Mouse (Mus musculus): ENCODE data around the gene Jade2. TPM values are rescaled to one million over a fixed set of nuclear protein-coding genes. Genes with fewer than 3 reads are reported as not detected.
A peak's percentile ranks its signal among the peaks of the same experiment; 100 is the strongest.

Jade2 gene
- polyA plus RNA-seq, 1 experiment from 2014 or later = 0.95 TPM

- Histone ChIP-seq H3K27me3 (replicated peaks) (0 out of 2 replicates have a peak, but pooled peaks cover 5% of the 10 kb centered on the region), H3K9ac (no peak overlapping the region), H3K27ac (no peak overlapping the region), H3K9me3 (replicated peaks) (0 out of 2 replicates have a peak, but pooled peaks cover 5% of the 10 kb centered on the region), H3K4me1 (peaks cover 8% of the 10 kb centered on the region), H3K4me3 (no peak overlapping the region), H3K4me2 (no peak overlapping the region), H3K36me3 (no peaks in the 10 kb centered on the region)
- 1% methylated on average over 4 of the region's 4 CpGs for WGBS (ENCODE audit: insufficient replicate concordance)
- ATAC-seq = peak; percentile 78
Measured at GRCm38 (mm10) chr11:51875792-51876195, 18.3 kb upstream of the Jade2 start.

- ATAC-seq = no peak
Measured at GRCm38 (mm10) chr11:51875086-51875485, 17.6 kb upstream of the Jade2 start.

GRCm38 (mm10) chr11:51874266-51875036 is 17.0 kb upstream of the Jade2 start:
- Histone ChIP-seq H3K4me2 (no peak overlapping the region), H3K4me3 (no peak overlapping the region), H3K36me3 (no peaks in the 10 kb centered on the region), H3K9me3 (replicated peaks) (no peaks in the 10 kb centered on the region), H3K27me3 (replicated peaks) (peaks cover 9% of the 10 kb centered on the region), H3K4me1 (peaks cover 8% of the 10 kb centered on the region), H3K27ac (no peak overlapping the region), H3K9ac (no peak overlapping the region)
- ATAC-seq = no peak
- 56% methylated on average over 7 of the region's 7 CpGs for WGBS (ENCODE audit: insufficient replicate concordance)

More at GRCm38 (mm10) chr11:51875086-51875485, 17.6 kb upstream of the Jade2 start:
- Histone ChIP-seq H3K4me2 (no peak overlapping the region), H3K36me3 (no peaks in the 10 kb centered on the region), H3K27ac (no peak overlapping the region), H3K9ac (no peak overlapping the region), H3K4me3 (no peak overlapping the region), H3K27me3 (replicated peaks) (peaks cover 9% of the 10 kb centered on the region), H3K9me3 (replicated peaks) (0 out of 2 replicates have a peak, but pooled peaks cover 3% of the 10 kb centered on the region), H3K4me1 (peaks cover 8% of the 10 kb centered on the region)
- 14% methylated on average over 1 of the region's 1 CpGs for WGBS (ENCODE audit: insufficient replicate concordance)

- Histone ChIP-seq H3K4me2 (no peak overlapping the region), H3K4me1 (peaks cover 8% of the 10 kb centered on the region), H3K9me3 (replicated peaks) (no peaks in the 10 kb centered on the region), H3K4me3 (no peak overlapping the region), H3K9ac (no peak overlapping the region), H3K27ac (no peak overlapping the region), H3K27me3 (replicated peaks) (peaks cover 9% of the 10 kb centered on the region), H3K36me3 (no peaks in the 10 kb centered on the region)
- WGBS (ENCODE audit: insufficient replicate concordance) = 78% methylated on average over 5 of the region's 5 CpGs
- no peak for ATAC-seq
Measured at GRCm38 (mm10) chr11:51873141-51873540, 15.7 kb upstream of the Jade2 start.

GRCm38 (mm10) chr11:51867261-51867660 is 9.8 kb upstream of the Jade2 start:
- peaks cover 14% of the 10 kb centered on the region for H3K27me3 ChIP-seq (replicated peaks)
- ATAC-seq = no peak
- no peaks in the 10 kb centered on the region for H3K4me1 ChIP-seq
- H3K9me3 ChIP-seq (replicated peaks) = no peaks in the 10 kb centered on the region
- WGBS (ENCODE audit: insufficient replicate concordance) = 79% methylated on average over 10 of the region's 10 CpGs
- no peak overlapping the region for H3K9ac ChIP-seq
- H3K4me3 ChIP-seq = no peak overlapping the region
- H3K36me3 ChIP-seq = no peaks in the 10 kb centered on the region
- H3K27ac ChIP-seq = no peak overlapping the region
- no peak overlapping the region for H3K4me2 ChIP-seq

GRCm38 (mm10) chr11:51866020-51866419 is 8.6 kb upstream of the Jade2 start:
- no peaks in the 10 kb centered on the region for H3K4me1 ChIP-seq
- H3K4me3 ChIP-seq = no peak overlapping the region
- no peak for ATAC-seq
- H3K9me3 ChIP-seq (replicated peaks) = no peaks in the 10 kb centered on the region
- 33% methylated on average over 3 of the region's 3 CpGs for WGBS (ENCODE audit: insufficient replicate concordance)
- no peak overlapping the region for H3K4me2 ChIP-seq
- H3K27ac ChIP-seq = no peak overlapping the region
- no peaks in the 10 kb centered on the region for H3K36me3 ChIP-seq
- peaks cover 14% of the 10 kb centered on the region for H3K27me3 ChIP-seq (replicated peaks)
- H3K9ac ChIP-seq = no peak overlapping the region

GRCm38 (mm10) chr11:51860666-51861065 is 3.2 kb upstream of the Jade2 start:
- WGBS (ENCODE audit: insufficient replicate concordance) = 75% methylated on average over 8 of the region's 8 CpGs
- ATAC-seq = no peak

GRCm38 (mm10) chr11:51859561-51859960 is 2.1 kb upstream of the Jade2 start:
- H3K27ac ChIP-seq = no peak overlapping the region
- H3K4me1 ChIP-seq = peaks cover 32% of the 10 kb centered on the region
- H3K9ac ChIP-seq = no peak overlapping the region
- peaks cover 66% of the 10 kb centered on the region for H3K27me3 ChIP-seq (replicated peaks)
- no peaks in the 10 kb centered on the region for H3K36me3 ChIP-seq
- no peak for ATAC-seq
- no peaks in the 10 kb centered on the region for H3K9me3 ChIP-seq (replicated peaks)
- no peak overlapping the region for H3K4me2 ChIP-seq
- 41% methylated on average over 2 of the region's 2 CpGs for WGBS (ENCODE audit: insufficient replicate concordance)
- H3K4me3 ChIP-seq = no peak overlapping the region

More at GRCm38 (mm10) chr11:51860666-51861065, 3.2 kb upstream of the Jade2 start:
- Histone ChIP-seq H3K9me3 (replicated peaks) (no peaks in the 10 kb centered on the region), H3K4me3 (no peak overlapping the region), H3K4me1 (peaks cover 22% of the 10 kb centered on the region), H3K27ac (no peak overlapping the region), H3K4me2 (no peak overlapping the region), H3K36me3 (no peaks in the 10 kb centered on the region), H3K9ac (no peak overlapping the region), H3K27me3 (replicated peaks) (peaks cover 63% of the 10 kb centered on the region)

- H3K36me3 ChIP-seq = no peaks in the 10 kb centered on the region
- H3K9ac ChIP-seq = peak overlapping the region; percentile 76
- peaks cover 76% of the 10 kb centered on the region for H3K27me3 ChIP-seq (replicated peaks)
- H3K4me2 ChIP-seq = peak overlapping the region; percentile 98
- H3K9me3 ChIP-seq (replicated peaks) = no peaks in the 10 kb centered on the region
- no peak for ATAC-seq
- 3% methylated on average over 28 of the region's 28 CpGs for WGBS (ENCODE audit: insufficient replicate concordance)
- peak overlapping the region; percentile 76 for H3K4me3 ChIP-seq
- H3K27ac ChIP-seq = peak overlapping the region; percentile 22; the same call in 1 of the 2 replicates
- peaks cover 32% of the 10 kb centered on the region for H3K4me1 ChIP-seq
Measured at GRCm38 (mm10) chr11:51858528-51859051, 1.1 kb upstream of the Jade2 start.

- Histone ChIP-seq H3K4me1 (peaks cover 32% of the 10 kb centered on the region), H3K36me3 (no peaks in the 10 kb centered on the region), H3K27ac (peak overlapping the region; percentile 74), H3K9me3 (replicated peaks) (no peaks in the 10 kb centered on the region), H3K4me2 (peak overlapping the region; percentile 98), H3K9ac (peak overlapping the region; percentile 76), H3K27me3 (replicated peaks) (peaks cover 70% of the 10 kb centered on the region), H3K4me3 (peak overlapping the region; percentile 76)
- WGBS (ENCODE audit: insufficient replicate concordance) = under 1% methylated on average over 49 of the region's 52 CpGs
- peak; percentile 36; the same call in 1 of the 2 replicates for ATAC-seq
Measured at GRCm38 (mm10) chr11:51857818-51858527, 520 bp upstream of the Jade2 start.

GRCm38 (mm10) chr11:51856616-51857080 is 805 bp downstream of the Jade2 start:
- peak overlapping the region; percentile 98 for H3K4me2 ChIP-seq
- H3K4me3 ChIP-seq = peak overlapping the region; percentile 76
- peak overlapping the region; percentile 76 for H3K9ac ChIP-seq
- H3K36me3 ChIP-seq = no peaks in the 10 kb centered on the region
- H3K9me3 ChIP-seq (replicated peaks) = no peaks in the 10 kb centered on the region
- H3K27me3 ChIP-seq (replicated peaks) = peaks cover 66% of the 10 kb centered on the region
- peak; percentile 16; the same call in 1 of the 2 replicates for ATAC-seq
- H3K27ac ChIP-seq = peak overlapping the region; percentile 74
- H3K4me1 ChIP-seq = peaks cover 32% of the 10 kb centered on the region
- WGBS (ENCODE audit: insufficient replicate concordance) = under 1% methylated on average over 41 of the region's 41 CpGs
